Mouse (Mus musculus) liver, embryonic 12.5 days (tissue): Measurements from ENCODE around the gene Pla2g6. TPM values are rescaled to one million over a fixed set of nuclear protein-coding genes. Genes with fewer than 3 reads are reported as not detected.

ENCODE experiments used
- ATAC-seq: fragments of 200-750 bp; cut with Nextera tagmentation; 2 replicates; pipeline ENCODE4 v1.8.0; 2017; ENCODE audit warnings: moderate number of reproducible peaks, mild to moderate bottlenecking, moderate library complexity
- H3K27ac ChIP-seq: fragments of 300-500 bp; sonication (generic); 2 replicates; pipeline ENCODE4 v1.5.1; 2016; ENCODE audit warnings: mild to moderate bottlenecking
- H3K27me3 ChIP-seq: fragments of 300-500 bp; sonication (generic); replicated peaks from 2 replicates; pipeline ENCODE4 v1.6.1; 2016; ENCODE audit warnings: mild to moderate bottlenecking, moderate library complexity
- H3K36me3 ChIP-seq: fragments of 300-500 bp; sonication (generic); 2 replicates; pipeline ENCODE4 v1.6.1; 2016; ENCODE audit warnings: mild to moderate bottlenecking, moderate library complexity
- H3K4me1 ChIP-seq: fragments of 300-500 bp; sonication (generic); 2 replicates; pipeline ENCODE4 v1.6.1; 2016
- H3K4me2 ChIP-seq: fragments of 300-500 bp; sonication (generic); 2 replicates; pipeline ENCODE4 v1.6.1; 2016; ENCODE audit warnings: mild to moderate bottlenecking, moderate library complexity
- H3K4me3 ChIP-seq: fragments of 300-500 bp; sonication (generic); 2 replicates; pipeline ENCODE4 v1.5.1; 2016; ENCODE audit warnings: mild to moderate bottlenecking, moderate library complexity
- H3K9ac ChIP-seq: fragments of 300-500 bp; sonication (generic); 2 replicates; pipeline ENCODE4 v1.6.1; 2016; ENCODE audit warnings: mild to moderate bottlenecking, moderate library complexity
- H3K9me3 ChIP-seq: fragments of 300-500 bp; sonication (generic); replicated peaks from 2 replicates; pipeline ENCODE4 v1.6.1; 2016; ENCODE audit warnings: mild to moderate bottlenecking, moderate library complexity
- WGBS: fragments of 180-500 bp; shearing (Covaris S2); methylation state at CpG from one replicate; pipeline ENCODE4 v1.1.7; 2016; ENCODE audit not compliant: insufficient replicate concordance; 5-methylcytosine and 5-hydroxymethylcytosine counted together
- polyA plus RNA-seq: library from polyadenylated mRNA; unstranded; fragments of >200 nt; fragmentation: Nextera tagmentation; extraction: Ambion mirVana; gene quantifications from 2 replicates; pipeline ENCODE4 v1.2.1, GENCODE M21; 2016

Gene Pla2g6
- 16.8 and 17.3 TPM in 2 replicates for polyA plus RNA-seq

DNA sequence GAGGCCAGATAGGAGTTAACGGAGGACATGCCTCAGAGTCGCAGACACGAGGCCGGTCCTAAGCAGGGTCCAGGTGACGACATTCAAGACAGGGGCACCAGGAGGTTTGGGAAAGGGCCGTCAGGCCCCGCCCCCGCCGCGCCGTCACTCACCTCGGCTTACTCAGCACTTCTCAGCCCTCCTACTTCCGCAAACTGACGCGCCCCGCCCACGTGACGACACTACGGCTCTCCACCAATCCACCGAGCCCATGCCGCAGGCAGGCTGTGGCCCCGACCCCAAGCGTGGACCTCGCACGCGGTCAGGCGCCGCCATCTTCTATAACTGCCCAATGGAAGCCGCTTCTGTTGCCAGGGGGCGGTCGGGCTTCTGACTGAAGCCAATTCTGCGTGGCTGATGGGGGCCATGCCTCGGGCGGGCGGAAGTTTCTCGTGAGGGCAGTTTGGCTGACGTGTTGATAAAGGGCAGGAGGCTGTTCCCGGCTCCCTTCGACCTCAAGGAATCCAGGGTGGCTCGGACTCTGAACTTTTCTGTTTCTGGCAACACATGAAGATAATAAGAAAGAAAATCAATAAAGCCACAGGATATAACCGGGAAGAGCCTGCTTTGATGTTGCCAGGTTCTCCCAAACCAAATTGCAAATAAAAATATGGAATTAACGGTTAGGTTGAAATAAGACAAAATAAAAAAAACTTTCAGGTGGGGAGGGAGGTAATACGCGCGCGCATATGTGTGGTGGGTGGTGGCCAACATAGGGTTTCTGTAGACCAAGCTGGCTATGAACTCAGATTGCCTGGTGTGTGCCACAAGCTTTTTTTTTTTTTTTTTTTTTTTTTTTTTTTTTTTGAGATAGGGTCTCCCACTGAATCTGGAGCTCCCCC is at the start of gene Pla2g6:
Pla2g6 (minus strand) TSS at position 333 of the 881 bp plus-strand sequence.
- H3K4me1 ChIP-seq: peaks cover 63% of the 10 kb centered on the region
- H3K9ac ChIP-seq: peak within 1 kb of the TSS; percentile 87
- no peaks in the 10 kb centered on the region for H3K36me3 ChIP-seq
- H3K27me3 ChIP-seq: no peaks in the 10 kb centered on the region
- H3K4me3 ChIP-seq: peak within 1 kb of the TSS; percentile 69
- no peaks in the 10 kb centered on the region for H3K9me3 ChIP-seq
- WGBS: 1% methylated on average over 46 of the region's 46 CpGs
- H3K27ac ChIP-seq: peak within 1 kb of the TSS; percentile 91
- peak within 1 kb of the TSS; percentile 85 for H3K4me2 ChIP-seq
- ATAC-seq: peak; percentile 94

DNA sequence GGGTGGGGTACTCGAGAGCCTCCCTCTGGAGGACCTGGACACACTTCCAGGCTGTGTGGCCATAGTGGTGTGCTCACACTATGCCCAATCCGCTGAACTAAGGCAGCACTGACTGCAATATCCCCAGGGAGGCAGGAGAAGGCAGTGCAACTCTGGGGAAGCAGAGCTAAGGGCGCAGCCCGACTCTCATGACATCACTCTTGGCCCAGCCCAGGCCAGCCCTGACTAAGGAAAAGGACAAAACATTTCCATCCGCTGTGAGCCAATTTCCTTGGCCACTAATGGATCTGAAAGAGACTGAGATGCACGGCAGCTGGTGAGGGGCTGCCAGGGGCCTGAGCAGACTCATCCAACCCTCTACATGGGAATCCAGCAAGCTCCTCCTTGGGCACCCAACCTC is 49.5 kb upstream of the Pla2g6 start:
- Histone ChIP-seq H3K36me3 (peaks cover 45% of the 10 kb centered on the region), H3K4me2 (no peak overlapping the region), H3K4me1 (no peaks in the 10 kb centered on the region), H3K9me3 (no peaks in the 10 kb centered on the region), H3K27ac (no peak overlapping the region), H3K4me3 (no peak overlapping the region), H3K27me3 (no peaks in the 10 kb centered on the region), H3K9ac (no peak overlapping the region)
- 75% methylated on average over 6 of the region's 6 CpGs for WGBS
- ATAC-seq: no peak

DNA sequence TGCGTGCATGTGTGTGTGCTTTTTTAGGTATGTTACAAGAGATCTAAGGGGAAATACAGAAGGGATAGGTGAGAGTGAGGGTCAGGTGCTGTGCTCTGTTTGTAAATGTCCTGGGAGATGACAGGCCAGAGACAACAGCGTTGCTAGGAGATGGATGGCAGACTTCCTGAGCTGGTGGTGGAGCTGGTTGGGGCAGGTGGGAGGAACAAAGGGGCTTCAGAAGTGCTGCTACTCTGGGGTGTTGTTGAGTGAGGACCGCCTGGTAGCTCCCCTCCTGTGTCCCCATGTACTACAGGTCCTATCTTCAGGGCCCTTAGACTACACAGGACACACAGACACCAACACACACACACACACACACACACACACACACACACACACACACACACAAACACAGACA is 46.6 kb upstream of the Pla2g6 start:
- WGBS: 60% methylated on average over 3 of the region's 3 CpGs
- H3K27me3 ChIP-seq: no peaks in the 10 kb centered on the region
- peaks cover 53% of the 10 kb centered on the region for H3K36me3 ChIP-seq
- peaks cover 5% of the 10 kb centered on the region; the same call in 1 of the 2 replicates for H3K4me1 ChIP-seq
- H3K9me3 ChIP-seq: no peaks in the 10 kb centered on the region
- H3K9ac ChIP-seq: no peak overlapping the region
- ATAC-seq: no peak
- no peak overlapping the region for H3K27ac ChIP-seq
- H3K4me2 ChIP-seq: no peak overlapping the region
- no peak overlapping the region for H3K4me3 ChIP-seq

DNA sequence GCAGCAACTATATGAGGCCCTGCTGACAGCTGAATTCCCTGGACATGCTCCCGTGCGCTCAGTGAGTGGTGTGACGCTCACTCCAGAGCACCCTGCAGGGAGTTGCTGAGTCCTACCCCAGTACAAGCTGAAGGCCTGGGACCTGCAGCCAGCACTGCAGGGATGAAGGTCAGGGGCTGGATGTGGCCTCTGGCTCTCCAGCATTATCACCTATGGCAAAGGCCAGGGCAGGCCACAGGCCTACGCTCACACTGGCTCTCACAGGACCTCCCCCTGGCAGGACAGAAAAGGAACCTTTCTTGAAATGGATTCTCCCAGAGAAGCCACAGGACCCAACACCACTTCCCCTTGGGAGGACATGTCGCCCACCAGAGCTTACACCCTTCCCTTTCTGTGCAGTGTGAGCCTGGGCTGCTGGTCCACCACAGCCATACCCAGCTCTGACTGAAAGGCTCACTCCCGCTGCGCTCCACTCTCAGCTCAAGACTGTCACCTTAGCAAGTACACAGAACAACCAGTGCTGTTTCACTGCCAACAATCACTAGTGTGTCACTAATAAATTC is 42.2 kb upstream of the Pla2g6 start:
- Histone ChIP-seq H3K4me1 (peaks cover 26% of the 10 kb centered on the region), H3K4me3 (no peak overlapping the region), H3K27me3 (no peaks in the 10 kb centered on the region), H3K4me2 (no peak overlapping the region), H3K36me3 (peaks cover 48% of the 10 kb centered on the region), H3K9ac (no peak overlapping the region), H3K27ac (no peak overlapping the region), H3K9me3 (no peaks in the 10 kb centered on the region)
- WGBS: 72% methylated on average over 7 of the region's 7 CpGs
- ATAC-seq: no peak

DNA sequence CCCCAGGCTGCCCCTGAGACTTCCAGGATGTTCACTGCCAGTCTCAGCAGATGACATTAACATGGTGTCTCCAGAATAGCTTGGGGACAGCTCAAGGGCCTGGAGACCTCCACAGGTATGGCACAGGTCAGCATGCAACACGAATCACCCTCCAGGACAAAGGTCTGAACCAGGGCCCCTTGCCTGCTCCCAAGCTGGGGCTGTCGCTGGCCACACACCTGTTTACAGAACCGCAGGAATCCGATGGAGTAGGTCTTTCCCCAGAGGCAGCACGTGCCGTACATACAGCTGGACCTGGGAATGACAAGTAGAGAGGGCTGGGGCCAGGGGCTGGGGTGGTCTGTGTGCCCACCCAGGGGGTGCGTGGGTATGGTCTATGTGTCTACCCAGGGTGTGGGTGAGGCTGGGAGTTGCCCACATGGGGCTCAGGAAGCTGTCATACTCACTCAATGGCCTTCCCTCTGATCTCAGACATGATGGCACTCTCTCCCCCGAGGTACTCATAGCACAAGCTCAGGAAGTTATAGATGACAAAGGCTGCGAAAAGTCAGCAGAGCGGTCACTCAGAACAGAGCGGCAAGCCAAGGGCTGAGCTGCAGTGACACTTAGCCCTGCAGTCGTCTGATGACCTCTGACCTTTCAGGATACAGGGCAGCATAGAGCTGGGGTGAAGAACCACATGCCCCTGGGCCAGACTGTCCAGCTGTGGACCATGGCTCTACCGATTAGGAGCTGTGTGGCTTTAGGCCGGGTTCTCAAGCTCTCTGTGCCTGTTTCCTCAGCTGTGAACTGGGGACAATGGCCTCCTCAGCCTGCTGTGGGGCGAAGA is 41.5 kb upstream of the Pla2g6 start:
- WGBS: 68% methylated on average over 15 of the region's 15 CpGs
- H3K27ac ChIP-seq: no peak overlapping the region

DNA sequence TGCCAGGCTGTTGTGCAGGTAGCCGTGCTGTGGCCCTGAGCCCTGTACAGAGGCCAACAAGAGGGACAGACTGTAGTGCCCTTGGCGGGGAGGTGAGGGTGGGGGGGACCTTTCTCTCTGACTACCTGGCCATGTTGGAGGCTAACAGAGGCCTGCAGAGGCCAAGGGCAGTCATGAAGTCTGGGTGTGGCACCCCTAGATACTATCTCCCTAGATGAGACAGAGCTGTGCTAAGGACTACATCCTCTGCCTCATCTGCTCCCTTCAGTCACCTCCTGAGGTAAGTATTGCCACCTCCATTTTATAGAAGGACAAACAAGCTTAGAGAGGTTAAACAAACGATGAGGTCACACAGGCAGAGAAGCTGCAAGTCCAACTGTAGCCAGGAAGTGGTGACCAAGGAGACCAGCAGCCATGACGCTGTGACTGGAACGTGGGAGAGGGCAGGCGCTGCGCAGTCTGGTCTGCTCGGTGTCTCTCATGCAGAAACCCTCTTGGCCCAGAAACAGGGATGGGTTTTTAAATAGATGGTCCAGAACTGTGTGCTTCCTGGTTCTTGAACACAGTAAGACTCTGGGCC is 40.8 kb upstream of the Pla2g6 start:
- H3K9ac ChIP-seq: no peak overlapping the region
- ATAC-seq: 0 out of 2 replicates have a peak, but pooled peaks have one; percentile 17

More for the DNA sequence above, 41.5 kb upstream of the Pla2g6 start:
- no peaks in the 10 kb centered on the region for H3K27me3 ChIP-seq
- no peaks in the 10 kb centered on the region for H3K9me3 ChIP-seq
- H3K36me3 ChIP-seq: peaks cover 48% of the 10 kb centered on the region
- H3K9ac ChIP-seq: no peak overlapping the region
- no peak overlapping the region for H3K4me2 ChIP-seq
- no peak overlapping the region for H3K4me3 ChIP-seq
- ATAC-seq: no peak
- H3K4me1 ChIP-seq: peaks cover 26% of the 10 kb centered on the region

DNA sequence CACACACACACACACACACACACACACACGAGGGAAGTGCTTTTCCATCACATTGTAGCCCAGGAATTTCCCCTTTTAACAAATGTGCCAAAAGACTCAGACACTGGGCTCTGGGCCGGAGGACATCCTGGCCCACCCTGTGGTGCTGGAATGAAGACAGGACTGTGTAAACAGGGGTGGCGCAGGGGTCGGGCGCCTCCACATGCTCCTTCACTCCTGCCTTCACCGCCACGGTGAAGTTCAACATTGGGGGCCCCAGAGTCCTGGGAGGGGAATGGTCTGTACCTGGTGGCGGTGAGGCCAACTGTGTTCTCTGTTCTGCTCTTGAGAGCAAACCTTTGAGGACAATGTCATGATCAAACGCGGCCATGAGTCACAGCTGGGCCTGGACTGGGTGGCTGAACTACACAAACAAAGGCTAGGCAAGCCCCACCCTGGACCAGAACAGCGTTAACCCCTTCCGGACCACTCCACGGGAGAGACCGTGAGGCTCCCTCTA is 40.2 kb upstream of the Pla2g6 start:
- Histone ChIP-seq H3K27me3 (no peaks in the 10 kb centered on the region), H3K4me2 (no peak overlapping the region), H3K36me3 (peaks cover 54% of the 10 kb centered on the region), H3K27ac (peak overlapping the region; percentile 30; the same call in 1 of the 2 replicates), H3K9me3 (no peaks in the 10 kb centered on the region), H3K4me1 (peaks cover 26% of the 10 kb centered on the region), H3K4me3 (no peak overlapping the region), H3K9ac (no peak overlapping the region)
- peak; percentile 44; the same call in 1 of the 2 replicates for ATAC-seq
- WGBS: 63% methylated on average over 14 of the region's 14 CpGs

More for the DNA sequence above, 40.8 kb upstream of the Pla2g6 start:
- H3K27me3 ChIP-seq: no peaks in the 10 kb centered on the region
- H3K4me2 ChIP-seq: no peak overlapping the region
- H3K4me3 ChIP-seq: no peak overlapping the region
- H3K27ac ChIP-seq: peak overlapping the region; percentile 30; the same call in 1 of the 2 replicates
- H3K4me1 ChIP-seq: peaks cover 26% of the 10 kb centered on the region
- peaks cover 51% of the 10 kb centered on the region for H3K36me3 ChIP-seq
- WGBS: 74% methylated on average over 8 of the region's 8 CpGs
- no peaks in the 10 kb centered on the region for H3K9me3 ChIP-seq

DNA sequence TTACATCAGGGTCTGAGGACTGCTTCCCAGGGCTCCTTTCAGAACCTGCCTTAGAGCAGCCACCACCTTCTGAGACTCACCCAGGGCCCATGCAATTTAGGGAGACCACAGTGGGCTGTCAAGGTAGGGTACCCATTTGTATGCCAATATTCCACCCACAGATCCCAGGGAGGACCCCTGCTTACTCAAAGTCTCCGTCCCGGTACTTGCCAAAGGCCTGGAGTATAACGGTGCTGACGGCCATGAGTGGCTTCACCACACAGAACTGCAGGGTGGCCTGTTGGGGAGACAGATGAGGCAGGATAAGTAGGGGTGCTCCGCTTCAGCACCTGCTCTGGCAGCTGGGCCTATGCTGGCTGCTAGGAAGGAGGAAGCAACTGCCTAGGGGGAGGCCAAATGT is 38.2 kb upstream of the Pla2g6 start:
- H3K36me3 ChIP-seq: peaks cover 63% of the 10 kb centered on the region

DNA sequence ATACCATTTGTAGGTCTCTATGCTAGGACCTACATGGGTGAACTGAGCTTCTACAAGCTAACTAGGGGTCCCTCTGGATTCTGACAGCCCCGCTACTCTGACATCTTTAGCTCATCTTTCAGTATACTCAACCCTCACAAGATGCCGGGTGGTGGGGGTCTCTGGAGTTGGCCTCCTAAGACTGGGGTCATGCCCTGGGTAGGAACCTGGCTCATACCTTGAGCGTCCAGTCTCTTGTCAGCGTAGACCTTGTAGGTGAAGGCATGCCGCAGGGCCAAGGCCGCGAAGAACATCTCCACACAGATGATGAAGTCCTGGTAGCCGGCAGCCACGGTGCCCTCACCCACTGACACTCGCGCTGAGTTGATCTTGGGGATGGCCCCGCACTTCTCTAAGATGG is 36.9 kb upstream of the Pla2g6 start:
- Histone ChIP-seq H3K4me1 (peaks cover 40% of the 10 kb centered on the region), H3K27ac (no peak overlapping the region), H3K4me2 (no peak overlapping the region), H3K4me3 (no peak overlapping the region), H3K36me3 (peaks cover 64% of the 10 kb centered on the region), H3K27me3 (no peaks in the 10 kb centered on the region), H3K9me3 (no peaks in the 10 kb centered on the region), H3K9ac (no peak overlapping the region)
- ATAC-seq: no peak
- WGBS: 85% methylated on average over 12 of the region's 12 CpGs

More for the DNA sequence above, 38.2 kb upstream of the Pla2g6 start:
- WGBS: 82% methylated on average over 5 of the region's 5 CpGs
- Histone ChIP-seq H3K9me3 (no peaks in the 10 kb centered on the region), H3K27ac (no peak overlapping the region), H3K27me3 (no peaks in the 10 kb centered on the region), H3K4me1 (peaks cover 29% of the 10 kb centered on the region), H3K9ac (no peak overlapping the region), H3K4me3 (no peak overlapping the region), H3K4me2 (no peak overlapping the region)
- ATAC-seq: no peak

DNA sequence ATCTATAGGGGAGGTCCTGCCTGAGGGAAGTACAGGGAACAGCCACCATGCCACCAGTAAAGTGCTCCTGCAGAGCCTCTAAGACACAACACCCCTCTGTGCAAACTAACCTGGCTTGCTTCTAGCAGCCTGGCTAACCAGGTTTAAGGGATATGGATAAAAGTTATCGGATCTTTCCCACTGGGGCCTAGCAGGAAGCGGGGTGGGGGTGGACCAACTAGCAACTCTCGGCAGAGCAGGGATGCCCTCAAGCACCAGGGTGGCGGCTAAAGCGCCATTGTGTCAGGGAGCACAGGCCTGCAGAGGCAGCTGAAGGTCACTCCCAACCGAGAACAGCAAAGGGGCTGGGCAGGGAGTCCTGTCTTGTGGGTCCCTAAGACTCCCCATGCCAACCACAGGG is 35.9 kb upstream of the Pla2g6 start:
- ATAC-seq: no peak
- no peak overlapping the region for H3K27ac ChIP-seq

DNA sequence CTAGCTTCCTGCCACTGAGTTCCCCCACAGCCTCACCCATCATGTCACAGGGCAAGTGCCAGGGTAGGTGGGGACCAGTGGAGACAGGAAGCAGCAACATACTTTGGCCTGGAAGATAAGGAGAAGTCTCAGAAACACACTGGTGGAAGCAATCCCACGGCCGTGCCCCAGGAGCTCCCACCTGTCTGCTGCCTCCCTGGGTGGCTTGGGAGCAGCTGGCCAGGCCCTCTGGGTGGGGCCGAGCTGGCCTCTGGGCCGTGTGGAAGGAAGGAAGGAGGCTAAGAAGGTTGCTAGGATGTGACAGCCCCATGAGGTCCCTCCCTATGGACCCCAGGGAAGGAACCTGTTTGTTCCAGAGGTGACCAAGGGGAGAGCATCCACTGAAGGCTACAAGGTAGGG is 32.8 kb upstream of the Pla2g6 start:
- Histone ChIP-seq H3K27ac (no peak overlapping the region), H3K36me3 (peaks cover 47% of the 10 kb centered on the region), H3K9me3 (no peaks in the 10 kb centered on the region), H3K27me3 (peaks cover 17% of the 10 kb centered on the region; the same call in 1 of the 2 replicates), H3K4me3 (no peak overlapping the region), H3K4me2 (no peak overlapping the region), H3K4me1 (peaks cover 46% of the 10 kb centered on the region), H3K9ac (no peak overlapping the region; the same call in 1 of the 2 replicates)
- 34% methylated on average over 4 of the region's 4 CpGs for WGBS
- no peak for ATAC-seq

More for the DNA sequence above, 35.9 kb upstream of the Pla2g6 start:
- H3K27me3 ChIP-seq: no peaks in the 10 kb centered on the region
- 60% methylated on average over 6 of the region's 6 CpGs for WGBS
- H3K9ac ChIP-seq: no peak overlapping the region
- no peaks in the 10 kb centered on the region for H3K9me3 ChIP-seq
- H3K36me3 ChIP-seq: peaks cover 60% of the 10 kb centered on the region
- peaks cover 36% of the 10 kb centered on the region for H3K4me1 ChIP-seq
- H3K4me2 ChIP-seq: no peak overlapping the region
- H3K4me3 ChIP-seq: no peak overlapping the region
